Mouse (Mus musculus): ENCODE data around the gene Acot4. TPM values are rescaled to one million over a fixed set of nuclear protein-coding genes. Genes with fewer than 3 reads are reported as not detected.
"Not testable (repeated sequence)": the region's sequence is repeated elsewhere in the genome, so short reads cannot be mapped to it uniquely, and the experiment has no call there.

Acot4 gene
- polyA plus RNA-seq, 1 experiment from 2014 or later: 0.22 TPM

DNA sequence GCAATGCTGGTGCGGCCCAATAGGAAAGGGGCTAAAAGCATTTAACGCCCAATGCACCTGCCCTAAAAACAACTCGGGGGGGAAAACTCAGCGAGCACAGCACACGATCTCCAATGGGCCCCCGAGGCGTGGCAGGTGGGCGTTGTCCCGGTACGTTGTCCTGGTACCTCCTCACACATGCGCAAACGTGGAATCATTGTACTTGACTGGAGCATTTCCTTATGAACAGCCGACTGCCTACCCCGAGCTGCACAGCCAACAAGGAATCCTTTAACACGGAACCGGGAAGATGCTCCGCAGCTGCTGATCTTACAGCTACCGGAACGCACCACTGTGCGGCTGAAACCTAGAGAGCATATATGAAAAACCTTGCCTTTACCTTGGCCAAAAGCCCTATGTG is 24.2 kb downstream of the Acot4 start:
- Histone ChIP-seq H3K27ac (ENCODE audit: low read depth, low read length) (no peak overlapping the region), H3K36me3 (ENCODE audit: control insufficient read depth, insufficient read depth, low read length) (no peaks in the 10 kb centered on the region), H3K4me2 (no peak overlapping the region), H3K4me1 (ENCODE audit: control insufficient read depth, insufficient read depth, low read length) (no peaks in the 10 kb centered on the region), H3K9me3 (ENCODE audit: control insufficient read depth, low read length) (no peaks in the 10 kb centered on the region; the same call in 1 of the 2 replicates), H3K4me3 (ENCODE audit: low read depth, low read length) (no peak overlapping the region), H3K27me3 (ENCODE audit: control insufficient read depth, insufficient read depth, low read length) (no peaks in the 10 kb centered on the region), H3K9ac (ENCODE audit: low read length) (no peak overlapping the region)
- no peak for DNase-seq (ENCODE audit: low spot score, missing footprints)
- 94% methylated on average over 20 of the region's 20 CpGs for WGBS
- ATAC-seq (ENCODE audit: low FRiP score): no peak

DNA sequence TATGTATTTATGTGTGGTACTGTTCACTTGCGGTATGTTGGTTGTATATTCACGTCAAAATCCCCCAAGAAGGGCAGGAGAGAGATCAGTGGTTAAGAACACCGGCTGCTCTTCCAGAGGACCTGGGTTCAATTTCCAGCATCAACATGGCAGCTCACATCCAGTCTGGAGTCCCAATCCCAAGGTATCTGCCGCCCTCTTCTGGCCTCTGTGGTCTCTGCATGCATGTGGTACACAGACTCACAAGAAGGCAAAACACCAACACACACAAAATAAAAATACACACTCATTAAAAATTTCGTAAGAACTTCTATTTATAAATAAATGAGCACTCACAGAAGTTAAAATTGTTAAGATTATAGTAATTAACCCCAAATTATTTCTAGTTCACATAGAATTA is 25.0 kb downstream of the Acot4 start:
- Histone ChIP-seq H3K4me2 (no peak overlapping the region), H3K4me3 (ENCODE audit: low read depth, low read length) (no peak overlapping the region)
- 64% methylated on average over 5 of the region's 5 CpGs for WGBS

DNA sequence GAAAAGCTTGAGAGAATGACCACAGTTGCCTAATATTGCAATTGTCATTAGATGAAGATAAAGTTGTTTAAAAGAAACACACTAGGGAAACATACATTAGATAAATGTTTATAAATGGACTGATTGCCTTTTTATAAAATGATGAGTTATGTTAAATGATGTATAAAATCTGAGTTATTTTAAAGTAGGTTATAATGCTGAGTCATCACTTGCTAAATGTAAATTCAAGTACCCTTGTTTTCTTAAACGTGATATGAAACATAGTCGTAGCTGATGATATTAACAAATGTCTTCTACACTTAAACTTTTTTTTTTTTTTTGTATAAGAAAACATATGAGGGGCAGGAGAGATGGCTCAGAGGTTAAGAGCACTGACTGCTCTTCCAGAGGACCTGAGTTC is 25.7 kb downstream of the Acot4 start:
- Histone ChIP-seq H3K9ac (ENCODE audit: low read length) (no peak overlapping the region), H3K4me1 (ENCODE audit: control insufficient read depth, insufficient read depth, low read length) (no peaks in the 10 kb centered on the region), H3K27ac (ENCODE audit: low read depth, low read length) (no peak overlapping the region), H3K4me3 (ENCODE audit: low read depth, low read length) (no peak overlapping the region), H3K36me3 (ENCODE audit: control insufficient read depth, insufficient read depth, low read length) (no peaks in the 10 kb centered on the region), H3K27me3 (ENCODE audit: control insufficient read depth, insufficient read depth, low read length) (peaks cover 11% of the 10 kb centered on the region), H3K4me2 (no peak overlapping the region), H3K9me3 (ENCODE audit: control insufficient read depth, low read length) (no peaks in the 10 kb centered on the region; the same call in 1 of the 2 replicates)
- DNase-seq (ENCODE audit: low spot score, missing footprints) (no peak), ATAC-seq (ENCODE audit: low FRiP score) (no peak)
- 82% methylated on average over 2 of the region's 2 CpGs for WGBS

More for the DNA sequence above, 25.0 kb downstream of the Acot4 start:
- H3K27ac ChIP-seq (ENCODE audit: low read depth, low read length): no peak overlapping the region
- DNase-seq (ENCODE audit: low spot score, missing footprints): no peak
- H3K4me1 ChIP-seq (ENCODE audit: control insufficient read depth, insufficient read depth, low read length): no peaks in the 10 kb centered on the region
- H3K9ac ChIP-seq (ENCODE audit: low read length): no peak overlapping the region
- peaks cover 5% of the 10 kb centered on the region; the same call in 1 of the 2 replicates for H3K27me3 ChIP-seq (ENCODE audit: control insufficient read depth, insufficient read depth, low read length)
- ATAC-seq (ENCODE audit: low FRiP score): no peak
- H3K9me3 ChIP-seq (ENCODE audit: control insufficient read depth, low read length): no peaks in the 10 kb centered on the region; the same call in 1 of the 2 replicates
- H3K36me3 ChIP-seq (ENCODE audit: control insufficient read depth, insufficient read depth, low read length): no peaks in the 10 kb centered on the region

DNA sequence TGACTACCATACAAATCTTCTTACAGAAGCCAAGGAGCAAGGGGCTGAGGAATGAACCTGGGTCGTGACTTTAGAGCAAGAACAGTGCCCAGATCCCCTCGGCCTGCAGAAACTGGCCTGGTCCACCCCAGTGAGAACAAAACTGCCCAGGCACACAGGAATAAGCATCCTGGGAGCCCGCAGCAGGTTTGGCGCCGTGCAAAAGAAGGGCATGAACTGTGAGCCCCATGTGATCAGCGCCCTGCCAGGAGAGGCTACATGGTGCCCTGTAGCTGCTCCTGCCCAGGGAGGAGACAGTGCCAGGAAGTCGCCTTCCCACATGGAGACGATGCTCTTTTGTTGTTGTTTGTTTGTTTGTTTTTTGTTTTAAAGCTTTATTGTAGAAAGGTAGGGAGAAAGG is 26.4 kb downstream of the Acot4 start:
- no peaks in the 10 kb centered on the region for H3K4me1 ChIP-seq (ENCODE audit: control insufficient read depth, insufficient read depth, low read length)
- DNase-seq (ENCODE audit: low spot score, missing footprints): peak; percentile 72
- H3K9me3 ChIP-seq (ENCODE audit: control insufficient read depth, low read length): no peaks in the 10 kb centered on the region; the same call in 1 of the 2 replicates
- no peaks in the 10 kb centered on the region for H3K36me3 ChIP-seq (ENCODE audit: control insufficient read depth, insufficient read depth, low read length)
- no peak overlapping the region for H3K9ac ChIP-seq (ENCODE audit: low read length)
- H3K27ac ChIP-seq (ENCODE audit: low read depth, low read length): no peak overlapping the region
- H3K4me3 ChIP-seq (ENCODE audit: low read depth, low read length): no peak overlapping the region
- ATAC-seq (ENCODE audit: low FRiP score): no peak
- WGBS: 78% methylated on average over 8 of the region's 8 CpGs
- H3K4me2 ChIP-seq: no peak overlapping the region
- H3K27me3 ChIP-seq (ENCODE audit: control insufficient read depth, insufficient read depth, low read length): peaks cover 16% of the 10 kb centered on the region

DNA sequence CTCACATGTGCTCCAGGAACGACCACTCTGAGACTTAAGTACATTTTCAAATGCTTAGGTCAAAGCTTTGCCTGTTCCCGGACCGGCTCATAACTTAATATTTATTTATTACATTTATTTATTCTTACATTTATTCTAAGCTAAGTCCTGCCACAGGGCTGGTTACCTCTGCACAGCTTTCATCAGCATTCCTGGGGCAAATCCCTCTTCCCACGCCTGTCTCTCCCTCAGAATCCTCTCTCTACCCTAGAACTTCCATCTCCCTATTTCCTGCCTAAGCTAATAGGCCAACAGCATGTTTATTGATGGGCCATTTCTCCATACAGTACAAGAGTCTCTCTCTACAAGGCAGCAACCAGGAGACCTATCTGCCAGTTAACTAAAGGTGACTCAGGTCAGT is 29.6 kb downstream of the Acot4 start:
- DNase-seq (ENCODE audit: low spot score, missing footprints): peak; percentile 70
- Histone ChIP-seq H3K4me3 (ENCODE audit: low read depth, low read length) (no peak overlapping the region), H3K36me3 (ENCODE audit: control insufficient read depth, insufficient read depth, low read length) (no peaks in the 10 kb centered on the region), H3K9ac (ENCODE audit: low read length) (no peak overlapping the region), H3K4me2 (no peak overlapping the region), H3K27me3 (ENCODE audit: control insufficient read depth, insufficient read depth, low read length) (peaks cover 23% of the 10 kb centered on the region), H3K4me1 (ENCODE audit: control insufficient read depth, insufficient read depth, low read length) (no peaks in the 10 kb centered on the region), H3K9me3 (ENCODE audit: control insufficient read depth, low read length) (no peaks in the 10 kb centered on the region; the same call in 1 of the 2 replicates), H3K27ac (ENCODE audit: low read depth, low read length) (no peak overlapping the region)
- ATAC-seq (ENCODE audit: low FRiP score): no peak
- 76% methylated on average over 4 of the region's 4 CpGs for WGBS

DNA sequence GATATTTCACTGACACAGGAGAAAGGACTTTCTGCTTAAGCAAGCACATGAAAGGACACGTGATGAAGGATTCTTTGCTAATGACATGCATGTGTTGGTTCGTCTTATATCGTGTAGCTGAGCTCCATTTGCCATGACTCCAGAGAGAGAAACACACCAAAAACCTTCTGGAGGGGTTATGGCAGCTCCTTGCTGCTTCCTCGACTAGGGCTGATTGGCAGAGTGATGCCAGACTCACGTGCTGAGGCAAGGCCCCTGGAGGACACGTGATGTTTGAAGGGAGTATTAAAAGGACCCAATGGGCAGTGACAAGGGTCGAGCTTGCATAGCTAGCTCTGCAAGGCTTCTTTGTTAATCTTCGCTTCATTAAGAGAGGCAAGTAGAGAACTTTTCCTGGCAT is 30.1 kb downstream of the Acot4 start:
- 64% methylated on average over 8 of the region's 8 CpGs for WGBS

DNA sequence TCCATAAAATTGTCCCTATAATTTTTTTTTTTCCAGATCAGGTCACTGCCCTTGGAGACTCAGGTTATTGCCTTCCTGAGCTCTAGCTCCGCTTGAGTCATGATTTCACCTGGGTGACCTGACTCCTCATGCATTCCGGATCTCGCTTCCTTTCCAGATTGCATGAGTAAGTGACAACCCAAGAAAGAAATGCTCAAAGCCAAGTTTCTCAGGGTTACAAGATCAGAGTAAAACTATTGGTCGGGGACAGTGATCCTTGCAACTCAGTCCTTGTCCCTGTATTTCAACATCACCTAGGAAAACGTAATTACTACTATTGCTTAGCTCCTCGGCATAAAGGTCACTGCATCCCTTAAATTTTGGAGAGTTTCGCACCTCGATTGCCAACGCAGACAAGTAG is 30.8 kb downstream of the Acot4 start, which contains the start of gene Acot5:
TSS of gene Acot5 (plus strand) at position 340 of the 400 bp plus-strand sequence.
- Histone ChIP-seq H3K4me2 (peak within 1 kb of the TSS; percentile 35), H3K4me3 (ENCODE audit: low read depth, low read length) (peak within 1 kb of the TSS; percentile 23), H3K27ac (ENCODE audit: low read depth, low read length) (no peak within 1 kb of the TSS), H3K9ac (ENCODE audit: low read length) (no peak within 1 kb of the TSS), H3K36me3 (ENCODE audit: control insufficient read depth, insufficient read depth, low read length) (no peaks in the 10 kb centered on the region), H3K9me3 (ENCODE audit: control insufficient read depth, low read length) (no peaks in the 10 kb centered on the region), H3K4me1 (ENCODE audit: control insufficient read depth, insufficient read depth, low read length) (no peaks in the 10 kb centered on the region), H3K27me3 (ENCODE audit: control insufficient read depth, insufficient read depth, low read length) (peaks cover 23% of the 10 kb centered on the region)
- DNase-seq (ENCODE audit: low spot score, missing footprints) (peak; percentile 85), ATAC-seq (ENCODE audit: low FRiP score) (no peak)
- 58% methylated on average over 9 of the region's 9 CpGs for WGBS

More for the DNA sequence above, 30.1 kb downstream of the Acot4 start:
- no peak overlapping the region for H3K4me3 ChIP-seq (ENCODE audit: low read depth, low read length)
- H3K4me1 ChIP-seq (ENCODE audit: control insufficient read depth, insufficient read depth, low read length): no peaks in the 10 kb centered on the region
- no peaks in the 10 kb centered on the region for H3K36me3 ChIP-seq (ENCODE audit: control insufficient read depth, insufficient read depth, low read length)
- DNase-seq (ENCODE audit: low spot score, missing footprints) (peak; percentile 82), ATAC-seq (ENCODE audit: low FRiP score) (no peak)
- H3K9ac ChIP-seq (ENCODE audit: low read length): no peak overlapping the region
- H3K27ac ChIP-seq (ENCODE audit: low read depth, low read length): no peak overlapping the region
- no peaks in the 10 kb centered on the region; the same call in 1 of the 2 replicates for H3K9me3 ChIP-seq (ENCODE audit: control insufficient read depth, low read length)
- H3K27me3 ChIP-seq (ENCODE audit: control insufficient read depth, insufficient read depth, low read length): peaks cover 23% of the 10 kb centered on the region
- no peak overlapping the region for H3K4me2 ChIP-seq

DNA sequence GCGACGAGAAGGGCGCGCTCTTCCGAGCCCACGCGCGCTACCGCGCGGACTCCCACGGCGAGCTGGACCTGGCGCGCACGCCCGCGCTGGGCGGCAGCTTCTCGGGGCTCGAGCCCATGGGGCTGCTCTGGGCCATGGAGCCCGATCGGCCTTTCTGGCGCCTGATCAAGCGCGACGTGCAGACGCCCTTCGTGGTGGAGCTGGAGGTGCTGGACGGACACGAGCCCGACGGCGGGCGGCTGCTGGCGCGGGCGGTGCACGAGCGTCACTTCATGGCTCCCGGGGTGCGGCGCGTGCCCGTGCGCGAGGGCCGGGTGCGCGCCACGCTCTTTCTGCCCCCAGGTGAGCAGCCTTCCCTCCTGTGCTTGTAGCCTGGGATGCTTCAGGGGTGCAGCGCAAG is 31.4 kb downstream of the Acot4 start:
- peaks cover 23% of the 10 kb centered on the region for H3K27me3 ChIP-seq (ENCODE audit: control insufficient read depth, insufficient read depth, low read length)
- H3K27ac ChIP-seq (ENCODE audit: low read depth, low read length); H3K9me3 ChIP-seq (ENCODE audit: control insufficient read depth, low read length); H3K4me1 ChIP-seq (ENCODE audit: control insufficient read depth, insufficient read depth, low read length); H3K36me3 ChIP-seq (ENCODE audit: control insufficient read depth, insufficient read depth, low read length); H3K9ac ChIP-seq (ENCODE audit: low read length); DNase-seq (ENCODE audit: low spot score, missing footprints); ATAC-seq (ENCODE audit: low FRiP score): not testable (repeated sequence)
- H3K4me3 ChIP-seq (ENCODE audit: low read depth, low read length): peak overlapping the region; percentile 23
- H3K4me2 ChIP-seq: peak overlapping the region; percentile 35
- WGBS: 1% methylated on average over 39 of the region's 52 CpGs

DNA sequence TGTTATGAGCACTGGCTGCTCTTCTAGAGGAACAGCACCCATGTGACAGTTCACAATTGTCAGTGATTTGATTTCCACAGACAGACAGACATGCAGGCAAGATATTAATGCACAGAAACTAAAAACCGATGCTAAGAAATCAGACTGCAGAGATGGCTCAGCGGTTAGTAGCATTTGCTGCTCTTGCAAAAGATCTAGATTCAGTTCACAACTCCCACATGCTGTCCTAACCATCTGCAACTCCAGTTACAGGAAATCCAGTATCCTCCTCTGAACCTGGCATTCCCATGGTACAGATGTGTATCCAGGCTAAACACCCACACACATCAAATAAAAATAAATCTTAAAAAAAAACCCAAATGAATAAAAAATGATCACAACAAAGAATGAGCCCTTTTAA is 33.5 kb downstream of the Acot4 start:
- no peak for ATAC-seq (ENCODE audit: low FRiP score)
- H3K27me3 ChIP-seq (ENCODE audit: control insufficient read depth, insufficient read depth, low read length): peaks cover 23% of the 10 kb centered on the region
- no peaks in the 10 kb centered on the region for H3K36me3 ChIP-seq (ENCODE audit: control insufficient read depth, insufficient read depth, low read length)
- H3K27ac ChIP-seq (ENCODE audit: low read depth, low read length): no peak overlapping the region
- H3K4me2 ChIP-seq: no peak overlapping the region
- 92% methylated on average over 2 of the region's 2 CpGs for WGBS
- H3K9ac ChIP-seq (ENCODE audit: low read length): no peak overlapping the region
- H3K4me1 ChIP-seq (ENCODE audit: control insufficient read depth, insufficient read depth, low read length): no peaks in the 10 kb centered on the region
- no peak for DNase-seq (ENCODE audit: low spot score, missing footprints)
- H3K4me3 ChIP-seq (ENCODE audit: low read depth, low read length): no peak overlapping the region
- H3K9me3 ChIP-seq (ENCODE audit: control insufficient read depth, low read length): no peaks in the 10 kb centered on the region

Measured in midbrain, embryonic 11.5 days (tissue).